In the genomic region with DNA sequence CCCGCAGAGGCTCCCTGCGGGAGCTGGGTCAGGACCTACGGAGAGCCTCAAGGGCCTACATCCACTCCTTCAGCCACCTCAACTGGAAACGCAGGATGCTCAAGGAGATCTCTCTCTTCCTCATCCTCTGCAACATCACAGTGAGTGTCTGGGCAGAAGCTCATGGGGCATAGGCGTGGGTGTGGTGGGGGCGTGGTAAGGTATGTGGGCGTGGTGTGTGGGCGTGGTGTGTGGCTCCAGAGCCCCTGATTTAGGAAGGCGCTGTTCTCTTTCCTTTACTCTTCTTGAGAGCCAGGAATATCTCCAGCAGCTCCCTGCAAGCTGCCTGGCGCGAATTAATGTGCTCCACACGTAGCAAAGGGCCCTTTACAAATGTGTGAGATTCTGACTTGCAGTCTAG, we compare ENCODE assay signal across 24 mouse cellular contexts. TPM values are rescaled to one million over a fixed set of nuclear protein-coding genes. Genes with fewer than 3 reads are reported as not detected.
A peak's percentile ranks its signal among the peaks of the same experiment; 100 is the strongest.
DNase-seq lines count a peak whose midpoint lies in the region; ATAC-seq lines count a peak whose summit lies in the region.
"Had no signal": no experiment of that assay in that cellular context is flagged by ENCODE, and none has a peak within 500 bp of the region (broad histone marks: within the 10 kb centered on the region; RNA-seq: fewer than 3 reads in every experiment).

No protein-coding gene starts in this region.

- H3K4me2 ChIP-seq in limb, embryonic 11.5 days (ENCODE audit: low read depth, severe bottlenecking) = no peak overlapping the region
- H3K4me2 ChIP-seq in neural tube, embryonic 15.5 days = no peak overlapping the region
- H3K4me2 ChIP-seq: heart, embryonic 11.5 days; hindbrain, embryonic 14.5 days; kidney, embryonic 15.5 days; liver, embryonic 15.5 days had no signal

- 9% methylated on average over 12 of the region's 12 CpGs for WGBS in limb, embryonic 11.5 days
- 19% methylated on average over 12 of the region's 12 CpGs for WGBS in neural tube, embryonic 15.5 days

- no peak overlapping the region for H3K4me3 ChIP-seq in limb, embryonic 11.5 days (ENCODE audit: low read depth, low read length)
- H3K4me3 ChIP-seq in neural tube, embryonic 15.5 days (replicated peaks) = no peak overlapping the region
- H3K4me3 ChIP-seq: kidney, embryonic 15.5 days; liver, embryonic 15.5 days had no signal

- ATAC-seq in limb, embryonic 11.5 days (ENCODE audit: insufficient number of reproducible peaks, low FRiP score, low TSS enrichment, low read depth) = no peak
- no peak for ATAC-seq in neural tube, embryonic 15.5 days (ENCODE audit: low FRiP score)
- ATAC-seq: activated CD4-positive, CD25-positive, alpha-beta regulatory T cell, adult 4 months; intestine, embryonic 16.5 days had no signal

- H3K27me3 ChIP-seq in limb, embryonic 11.5 days (ENCODE audit: control insufficient read depth, insufficient read depth, low read length) = no peaks in the 10 kb centered on the region
- H3K27me3 ChIP-seq in neural tube, embryonic 15.5 days (replicated peaks) = peaks cover 14% of the 10 kb centered on the region; the same call in 1 of the 2 replicates

- H3K9ac ChIP-seq in limb, embryonic 11.5 days (ENCODE audit: low read length) = no peak overlapping the region
- H3K9ac ChIP-seq in neural tube, embryonic 15.5 days (replicated peaks) = no peak overlapping the region; the same call in 1 of the 2 replicates
- H3K9ac ChIP-seq: hindbrain, embryonic 14.5 days; kidney, embryonic 15.5 days; liver, embryonic 15.5 days had no signal

- H3K36me3 ChIP-seq in limb, embryonic 11.5 days (ENCODE audit: control insufficient read depth, insufficient read depth, low read length) = no peaks in the 10 kb centered on the region
- H3K36me3 ChIP-seq in neural tube, embryonic 15.5 days = peaks cover 14% of the 10 kb centered on the region
- H3K36me3 ChIP-seq: kidney, embryonic 15.5 days; liver, embryonic 15.5 days had no signal

- peaks cover 30% of the 10 kb centered on the region for H3K4me1 ChIP-seq in limb, embryonic 11.5 days (ENCODE audit: control insufficient read depth, insufficient read depth, low read length)
- peaks cover 4% of the 10 kb centered on the region; the same call in 1 of the 2 replicates for H3K4me1 ChIP-seq in neural tube, embryonic 15.5 days

- H3K9me3 ChIP-seq in limb, embryonic 11.5 days (ENCODE audit: control insufficient read depth, low read length) = no peaks in the 10 kb centered on the region
- no peaks in the 10 kb centered on the region for H3K9me3 ChIP-seq in neural tube, embryonic 15.5 days (replicated peaks)
- H3K9me3 ChIP-seq: kidney, embryonic 15.5 days; liver, embryonic 15.5 days had no signal

- H3K27ac ChIP-seq in limb, embryonic 11.5 days (replicated peaks; ENCODE audit: low read depth, low read length) = 0 out of 2 replicates have a peak overlapping the region, but pooled peaks have one; percentile 6
- H3K27ac ChIP-seq in neural tube, embryonic 15.5 days (replicated peaks) = no peak overlapping the region
- H3K27ac ChIP-seq: hindbrain, embryonic 14.5 days; kidney, embryonic 15.5 days; liver, embryonic 15.5 days had no signal

- intact Hi-C loops in left cerebral cortex, postnatal 14 days (cut with DNase I) = no loop called here
- intact Hi-C loops in left cerebral cortex, postnatal 4 days (cut with DNase I) = no loop called here

- peak; percentile 32 to 36 for DNase-seq in left cerebral cortex, postnatal 14 days (ENCODE audit: low spot score in 2 of 2)
- DNase-seq in left cerebral cortex, postnatal 4 days = no peak
- peak; percentile 24 to 26 for DNase-seq in B cell, adult 2 months
- DNase-seq in ZHBTc4 (ENCODE audit: low read depth, low spot score) = peak; percentile 63
- no peak for DNase-seq in limb, embryonic 11.5 days (ENCODE audit: low spot score)
- DNase-seq in right cerebral cortex, postnatal 4 days = no peak
- DNase-seq: adrenal gland, postnatal 14 days; cerebellum, adult 18-20 months; heart, postnatal 14 days; layer of hippocampus, postnatal 36 days; lung, postnatal 14 days; right cerebral cortex, postnatal 25 days had no signal

RNA-seq across cellular contexts. Expression of gene Otop3, which starts 10.4 kb away (rescaled TPM):
- total RNA-seq in left cerebral cortex, postnatal 14 days (2021) = not detected
- total RNA-seq in left cerebral cortex, postnatal 4 days (2021) = under 1 TPM in 1 of 2 experiments, not detected in 1; 0.42 TPM
- not detected in 2 replicates for polyA plus RNA-seq in limb, embryonic 11.5 days (2014; fragmentation: Nextera tagmentation; extraction: Ambion mirVana)
- 2.5 and 2.6 TPM in 2 replicates for polyA plus RNA-seq in neural tube, embryonic 15.5 days (2015; fragmentation: Nextera tagmentation; extraction: Ambion mirVana)
- total RNA-seq: adrenal gland, postnatal 14 days; gastrocnemius, postnatal 4 days; heart, postnatal 14 days had no signal
- polyA plus RNA-seq: C2C12; heart, embryonic 11.5 days; kidney, embryonic 15.5 days; liver, embryonic 15.5 days had no signal

RNA-seq across cellular contexts. Expression of gene Hid1, which starts 22.6 kb away (rescaled TPM):
- total RNA-seq in left cerebral cortex, postnatal 14 days (2021) = 100 to 1,000 TPM in 1 of 2 experiments, 10 to 100 TPM in 1; 98.7 to 101 TPM
- total RNA-seq in left cerebral cortex, postnatal 4 days (2021) = 10 to 100 TPM; 72.7 to 80.6 TPM
- polyA plus RNA-seq in limb, embryonic 11.5 days (2014; fragmentation: Nextera tagmentation; extraction: Ambion mirVana) = 1.6 and 2.5 TPM in 2 replicates
- polyA plus RNA-seq in neural tube, embryonic 15.5 days (2015; fragmentation: Nextera tagmentation; extraction: Ambion mirVana) = 49.5 and 55.6 TPM in 2 replicates

RNA-seq across cellular contexts. Expression of gene Ush1g, which starts 23.1 kb away (rescaled TPM):
- under 1 TPM; 0.33 to 0.44 TPM for total RNA-seq in left cerebral cortex, postnatal 14 days (2021)
- under 1 TPM in 1 of 2 experiments, not detected in 1; 0.24 TPM for total RNA-seq in left cerebral cortex, postnatal 4 days (2021)
- polyA plus RNA-seq in limb, embryonic 11.5 days (2014; fragmentation: Nextera tagmentation; extraction: Ambion mirVana) = not detected in 2 replicates
- polyA plus RNA-seq in neural tube, embryonic 15.5 days (2015; fragmentation: Nextera tagmentation; extraction: Ambion mirVana) = 0.09 and 0.14 TPM in 2 replicates
- total RNA-seq: gastrocnemius, postnatal 4 days; midbrain, postnatal 0 days had no signal
- polyA plus RNA-seq: activated CD4-positive, CD25-positive, alpha-beta regulatory T cell, adult 4 months; embryonic facial prominence, embryonic 14.5 days; kidney, embryonic 15.5 days; neural tube, embryonic 11.5 days had no signal

RNA-seq across cellular contexts. Expression of gene Cdr2l, which starts 36.7 kb away (rescaled TPM):
- 10 to 100 TPM; 15.4 to 17.0 TPM for total RNA-seq in left cerebral cortex, postnatal 14 days (2021)
- total RNA-seq in left cerebral cortex, postnatal 4 days (2021) = 10 to 100 TPM; 31.4 to 33.1 TPM
- 14.6 and 15.1 TPM in 2 replicates for polyA plus RNA-seq in limb, embryonic 11.5 days (2014; fragmentation: Nextera tagmentation; extraction: Ambion mirVana)
- 21.5 and 23.9 TPM in 2 replicates for polyA plus RNA-seq in neural tube, embryonic 15.5 days (2015; fragmentation: Nextera tagmentation; extraction: Ambion mirVana)

RNA-seq across cellular contexts. Expression of gene Otop2, which starts 38.0 kb away (rescaled TPM):
- under 1 TPM in 1 of 2 experiments, not detected in 1; 0.38 TPM for total RNA-seq in left cerebral cortex, postnatal 14 days (2021)
- total RNA-seq in left cerebral cortex, postnatal 4 days (2021) = not detected
- not detected in 2 replicates for polyA plus RNA-seq in limb, embryonic 11.5 days (2014; fragmentation: Nextera tagmentation; extraction: Ambion mirVana)
- 0.15 and 0.26 TPM in 2 replicates for polyA plus RNA-seq in neural tube, embryonic 15.5 days (2015; fragmentation: Nextera tagmentation; extraction: Ambion mirVana)
- total RNA-seq: adrenal gland, postnatal 14 days; gastrocnemius, postnatal 4 days; heart, postnatal 14 days had no signal
- polyA plus RNA-seq: activated CD4-positive, CD25-positive, alpha-beta regulatory T cell, adult 4 months; C2C12; embryonic facial prominence, embryonic 14.5 days; heart, embryonic 11.5 days; liver, embryonic 15.5 days; neural tube, embryonic 11.5 days had no signal

Comparison
In these comparisons a context has a peak if more than half of its experiments do, and no peak if none do; other contexts are left out.
1. DNase-seq: peak in left cerebral cortex, postnatal 14 days (2 of 2), B cell, adult 2 months (2 of 2) and ZHBTc4 (single experiment); none in left cerebral cortex, postnatal 4 days (single experiment), limb, embryonic 11.5 days (single experiment) and right cerebral cortex, postnatal 4 days (single experiment).